Comparison of ENCODE assay signal across 8 mouse cellular contexts in the genomic region with DNA sequence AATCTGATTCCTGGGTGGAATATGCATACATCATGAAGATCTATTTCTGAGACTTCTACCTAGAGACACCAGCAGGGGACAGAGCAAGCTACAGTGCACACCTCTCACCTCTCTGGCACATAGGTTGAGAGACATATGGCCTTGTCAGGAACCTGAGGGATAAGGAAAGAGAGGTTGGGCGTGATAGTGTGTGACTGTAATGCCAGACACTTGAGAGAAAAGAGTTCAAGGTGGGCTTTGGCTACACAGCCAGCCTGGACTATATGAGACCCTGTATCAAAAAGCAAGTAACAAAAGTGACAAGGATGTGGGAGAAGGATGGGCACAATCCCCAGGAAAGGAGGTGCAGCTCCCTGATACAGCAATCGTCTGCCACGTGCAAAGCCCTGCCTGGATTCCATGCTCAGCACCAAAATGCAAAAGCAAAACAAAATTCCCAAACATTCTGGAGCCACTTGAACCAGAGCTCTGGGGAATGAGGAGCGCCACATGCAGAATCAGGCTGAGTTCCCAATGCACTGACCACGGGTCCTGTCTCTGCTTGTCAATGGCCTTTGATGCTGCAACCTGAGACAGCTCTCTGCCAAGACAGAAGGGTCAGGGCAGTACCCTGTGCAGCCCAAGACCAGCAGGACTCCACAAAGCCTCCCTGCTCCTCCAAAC. TPM values are rescaled to one million over a fixed set of nuclear protein-coding genes. Genes with fewer than 3 reads are reported as not detected.
DNase-seq lines count a peak whose midpoint lies in the region; ATAC-seq and TF ChIP-seq lines count a peak whose summit lies in the region.

No protein-coding gene starts in this region.

- H3K27ac ChIP-seq in heart, embryonic 12.5 days (ENCODE audit: poor library complexity, severe bottlenecking), result peak overlapping the region; percentile 91
- no peak overlapping the region for H3K27ac ChIP-seq in forebrain, embryonic 11.5 days (ENCODE audit: low read depth, low read length)
- H3K27ac ChIP-seq in limb, embryonic 14.5 days (replicated peaks; ENCODE audit: low read depth, low read length), result 0 out of 2 replicates have a peak overlapping the region, but pooled peaks have one; percentile 9
- peak overlapping the region; percentile 45; the same call in 1 of the 2 replicates for H3K27ac ChIP-seq in olfactory bulb, adult 2 months (ENCODE audit: insufficient read depth, low read depth, low read length)

- 39% methylated on average over 5 of the region's 5 CpGs for WGBS in heart, embryonic 12.5 days
- WGBS in forebrain, embryonic 11.5 days, result 58% methylated on average over 5 of the region's 5 CpGs
- WGBS in limb, embryonic 14.5 days, result 22% methylated on average over 5 of the region's 5 CpGs
- WGBS in olfactory bulb, adult 2 months, result 27% methylated on average over 5 of the region's 5 CpGs

- no peak for TF ChIP-seq POLR2A in limb, embryonic 14.5 days (IDR thresholded peaks at IDR 0.05; ENCODE audit: borderline replicate concordance, extremely low read depth, insufficient read depth, insufficient read length)
- no peak for TF ChIP-seq POLR2A in olfactory bulb, adult 2 months (IDR thresholded peaks at IDR 0.05; ENCODE audit: insufficient read depth, low read depth, low read length)

- peaks cover 47% of the 10 kb centered on the region for H3K4me1 ChIP-seq in heart, embryonic 12.5 days (replicated peaks)
- H3K4me1 ChIP-seq in forebrain, embryonic 11.5 days (replicated peaks; ENCODE audit: control insufficient read depth, insufficient read depth, low read length), result peaks cover 9% of the 10 kb centered on the region
- peaks cover 54% of the 10 kb centered on the region for H3K4me1 ChIP-seq in limb, embryonic 14.5 days (ENCODE audit: control insufficient read depth, insufficient read depth, low read length)
- H3K4me1 ChIP-seq in olfactory bulb, adult 2 months (ENCODE audit: control insufficient read depth, insufficient read depth, low read length), result peaks cover 30% of the 10 kb centered on the region

- peak overlapping the region; percentile 87 for H3K4me2 ChIP-seq in heart, embryonic 12.5 days
- H3K4me2 ChIP-seq in forebrain, embryonic 11.5 days (ENCODE audit: low read depth, low read length, severe bottlenecking), result peak overlapping the region; percentile 59
- peak overlapping the region; percentile 79 for H3K4me2 ChIP-seq in limb, embryonic 14.5 days (replicated peaks; ENCODE audit: low read depth, low read length, severe bottlenecking)

- TF ChIP-seq CTCF in olfactory bulb, adult 2 months (IDR thresholded peaks at IDR 0.05; ENCODE audit: insufficient read depth, low read depth, low read length), result no peak

- no peaks in the 10 kb centered on the region for H3K27me3 ChIP-seq in heart, embryonic 12.5 days (replicated peaks)
- no peaks in the 10 kb centered on the region for H3K27me3 ChIP-seq in forebrain, embryonic 11.5 days (ENCODE audit: control insufficient read depth, insufficient read depth, low read length)
- no peaks in the 10 kb centered on the region for H3K27me3 ChIP-seq in limb, embryonic 14.5 days (ENCODE audit: control insufficient read depth, insufficient read depth, low read length)

- peak overlapping the region; percentile 95 for H3K4me3 ChIP-seq in heart, embryonic 12.5 days
- peak overlapping the region; percentile 96 for H3K4me3 ChIP-seq in forebrain, embryonic 11.5 days (ENCODE audit: low read depth, low read length)
- peak overlapping the region; percentile 98 for H3K4me3 ChIP-seq in limb, embryonic 14.5 days (replicated peaks; ENCODE audit: low read length)
- H3K4me3 ChIP-seq in olfactory bulb, adult 2 months (ENCODE audit: insufficient read depth, low read depth, low read length), result peak overlapping the region; percentile 77

- no peak for DNase-seq in heart, adult 18-20 months
- DNase-seq in adipocyte (ENCODE audit: low spot score), result peak; percentile 41
- DNase-seq in forebrain, embryonic 11.5 days (ENCODE audit: low spot score), result no peak
- no peak for DNase-seq in limb, embryonic 14.5 days (ENCODE audit: low spot score)
- DNase-seq in urinary bladder, adult 2 months (ENCODE audit: low spot score), result no peak

- H3K9me3 ChIP-seq in heart, embryonic 12.5 days (replicated peaks), result no peaks in the 10 kb centered on the region
- no peaks in the 10 kb centered on the region for H3K9me3 ChIP-seq in forebrain, embryonic 11.5 days (ENCODE audit: control insufficient read depth, low read length)
- H3K9me3 ChIP-seq in limb, embryonic 14.5 days (ENCODE audit: control insufficient read depth, low read length), result no peaks in the 10 kb centered on the region

- H3K9ac ChIP-seq in heart, embryonic 12.5 days, result peak overlapping the region; percentile 98
- H3K9ac ChIP-seq in forebrain, embryonic 11.5 days (ENCODE audit: low read length), result peak overlapping the region; percentile 94
- peak overlapping the region; percentile 99 for H3K9ac ChIP-seq in limb, embryonic 14.5 days (ENCODE audit: low read depth, low read length, severe bottlenecking)

- peaks cover 14% of the 10 kb centered on the region for H3K36me3 ChIP-seq in heart, embryonic 12.5 days
- H3K36me3 ChIP-seq in forebrain, embryonic 11.5 days (ENCODE audit: control insufficient read depth, insufficient read depth, low read length), result no peaks in the 10 kb centered on the region; the same call in 1 of the 2 replicates
- peaks cover 10% of the 10 kb centered on the region for H3K36me3 ChIP-seq in limb, embryonic 14.5 days (ENCODE audit: control insufficient read depth, insufficient read depth, low read length)

- no peak for ATAC-seq in heart, embryonic 12.5 days (ENCODE audit: insufficient number of reproducible peaks, low FRiP score)
- ATAC-seq in forebrain, embryonic 11.5 days (replicated peaks; ENCODE audit: low FRiP score), result no peak
- no peak for ATAC-seq in limb, embryonic 14.5 days (ENCODE audit: low FRiP score, low read depth)
- no peak for ATAC-seq in CD4-positive, CD25-positive, alpha-beta regulatory T cell, adult 4 months

RNA-seq across cellular contexts. Expression of a gene that starts 1.5 kb away (rescaled TPM):
- polyA plus RNA-seq in heart, embryonic 12.5 days (2016; fragmentation: Nextera tagmentation; extraction: Ambion mirVana), result 24.6 and 25.3 TPM in 2 replicates
- total RNA-seq in heart, adult 18-20 months (2021), result 10 to 100 TPM; 12.3 to 19.0 TPM
- 27.2 and 27.7 TPM in 2 replicates for polyA plus RNA-seq in forebrain, embryonic 11.5 days (2014; fragmentation: Nextera tagmentation; extraction: Ambion mirVana)
- 184 and 203 TPM in 2 replicates for polyA plus RNA-seq in limb, embryonic 14.5 days (2012; rRNA removed)
- 114 and 130 TPM in 2 replicates for polyA plus RNA-seq in limb, embryonic 14.5 days (2014; fragmentation: Nextera tagmentation; extraction: Ambion mirVana)
- not detected in 2 replicates for polyA plus RNA-seq in olfactory bulb, adult 2 months (2012; ENCODE audit: insufficient read depth, insufficient read length, low replicate concordance, missing spikeins)
- 105 and 110 TPM in 2 replicates for polyA plus RNA-seq in urinary bladder, adult 2 months (2012; rRNA removed)
- 10 to 100 TPM; 12.3 to 23.7 TPM for polyA plus RNA-seq in CD4-positive, CD25-positive, alpha-beta regulatory T cell, adult 4 months (2017; shearing (Covaris generic))

RNA-seq across cellular contexts. Expression of a gene that starts 5.2 kb away (rescaled TPM):
- 0.05 and 0.06 TPM in 2 replicates for polyA plus RNA-seq in heart, embryonic 12.5 days (2016; fragmentation: Nextera tagmentation; extraction: Ambion mirVana)
- total RNA-seq in heart, adult 18-20 months (2021), result not detected
- polyA plus RNA-seq in forebrain, embryonic 11.5 days (2014; fragmentation: Nextera tagmentation; extraction: Ambion mirVana), result 0.15 and 0.29 TPM in 2 replicates
- 0.78 and 1.0 TPM in 2 replicates for polyA plus RNA-seq in limb, embryonic 14.5 days (2012; rRNA removed)
- 0.22 and 0.66 TPM in 2 replicates for polyA plus RNA-seq in limb, embryonic 14.5 days (2014; fragmentation: Nextera tagmentation; extraction: Ambion mirVana)
- not detected in 2 replicates for polyA plus RNA-seq in olfactory bulb, adult 2 months (2012; ENCODE audit: insufficient read depth, insufficient read length, low replicate concordance, missing spikeins)
- 0.11 and 0.19 TPM in 2 replicates for polyA plus RNA-seq in urinary bladder, adult 2 months (2012; rRNA removed)
- under 1 TPM; 0.39 TPM for polyA plus RNA-seq in CD4-positive, CD25-positive, alpha-beta regulatory T cell, adult 4 months (2017; shearing (Covaris generic))

RNA-seq across cellular contexts. Expression of a gene that starts 15.3 kb away (rescaled TPM):
- 247 and 253 TPM in 2 replicates for polyA plus RNA-seq in heart, embryonic 12.5 days (2016; fragmentation: Nextera tagmentation; extraction: Ambion mirVana)
- 100 to 1,000 TPM; 109 TPM for total RNA-seq in heart, adult 18-20 months (2021)
- polyA plus RNA-seq in forebrain, embryonic 11.5 days (2014; fragmentation: Nextera tagmentation; extraction: Ambion mirVana), result 368 and 384 TPM in 2 replicates
- 123 and 186 TPM in 2 replicates for polyA plus RNA-seq in limb, embryonic 14.5 days (2012; rRNA removed)
- 244 and 253 TPM in 2 replicates for polyA plus RNA-seq in limb, embryonic 14.5 days (2014; fragmentation: Nextera tagmentation; extraction: Ambion mirVana)
- not detected in 2 replicates for polyA plus RNA-seq in olfactory bulb, adult 2 months (2012; ENCODE audit: insufficient read depth, insufficient read length, low replicate concordance, missing spikeins)
- 152 and 156 TPM in 2 replicates for polyA plus RNA-seq in urinary bladder, adult 2 months (2012; rRNA removed)
- polyA plus RNA-seq in CD4-positive, CD25-positive, alpha-beta regulatory T cell, adult 4 months (2017; shearing (Covaris generic)), result 100 to 1,000 TPM; 161 to 197 TPM

RNA-seq across cellular contexts. Expression of a gene that starts 15.4 kb away (rescaled TPM):
- polyA plus RNA-seq in heart, embryonic 12.5 days (2016; fragmentation: Nextera tagmentation; extraction: Ambion mirVana), result 45.3 and 45.9 TPM in 2 replicates
- 10 to 100 TPM; 19.5 to 23.2 TPM for total RNA-seq in heart, adult 18-20 months (2021)
- polyA plus RNA-seq in forebrain, embryonic 11.5 days (2014; fragmentation: Nextera tagmentation; extraction: Ambion mirVana), result 70.1 and 71.1 TPM in 2 replicates
- polyA plus RNA-seq in limb, embryonic 14.5 days (2012; rRNA removed), result 36.4 and 43.8 TPM in 2 replicates
- 54.6 and 55.8 TPM in 2 replicates for polyA plus RNA-seq in limb, embryonic 14.5 days (2014; fragmentation: Nextera tagmentation; extraction: Ambion mirVana)
- polyA plus RNA-seq in olfactory bulb, adult 2 months (2012; ENCODE audit: insufficient read depth, insufficient read length, low replicate concordance, missing spikeins), result not detected in 2 replicates
- 26.7 and 27.0 TPM in 2 replicates for polyA plus RNA-seq in urinary bladder, adult 2 months (2012; rRNA removed)
- 10 to 100 TPM; 52.9 to 85.8 TPM for polyA plus RNA-seq in CD4-positive, CD25-positive, alpha-beta regulatory T cell, adult 4 months (2017; shearing (Covaris generic))

RNA-seq across cellular contexts. Expression of a gene that starts 30.4 kb away (rescaled TPM):
- polyA plus RNA-seq in heart, embryonic 12.5 days (2016; fragmentation: Nextera tagmentation; extraction: Ambion mirVana), result not detected in 2 replicates
- total RNA-seq in heart, adult 18-20 months (2021), result not detected
- polyA plus RNA-seq in forebrain, embryonic 11.5 days (2014; fragmentation: Nextera tagmentation; extraction: Ambion mirVana), result not detected in 2 replicates
- polyA plus RNA-seq in limb, embryonic 14.5 days (2012; rRNA removed), result not detected in 2 replicates
- polyA plus RNA-seq in limb, embryonic 14.5 days (2014; fragmentation: Nextera tagmentation; extraction: Ambion mirVana), result not detected in 2 replicates
- polyA plus RNA-seq in olfactory bulb, adult 2 months (2012; ENCODE audit: insufficient read depth, insufficient read length, low replicate concordance, missing spikeins), result not detected in 2 replicates
- polyA plus RNA-seq in urinary bladder, adult 2 months (2012; rRNA removed), result not detected in 2 replicates
- not detected for polyA plus RNA-seq in CD4-positive, CD25-positive, alpha-beta regulatory T cell, adult 4 months (2017; shearing (Covaris generic))
